Mouse (Mus musculus): ENCODE results near the gene Nat8f6. TPM values are rescaled to one million over a fixed set of nuclear protein-coding genes. Genes with fewer than 3 reads are reported as not detected.
"Not testable (repeated sequence)": the region's sequence is repeated elsewhere in the genome, so short reads cannot be mapped to it uniquely, and the experiment has no call there.

The Nat8f6 gene
- polyA plus RNA-seq, 1 experiment from 2014 or later, result not detected

DNA sequence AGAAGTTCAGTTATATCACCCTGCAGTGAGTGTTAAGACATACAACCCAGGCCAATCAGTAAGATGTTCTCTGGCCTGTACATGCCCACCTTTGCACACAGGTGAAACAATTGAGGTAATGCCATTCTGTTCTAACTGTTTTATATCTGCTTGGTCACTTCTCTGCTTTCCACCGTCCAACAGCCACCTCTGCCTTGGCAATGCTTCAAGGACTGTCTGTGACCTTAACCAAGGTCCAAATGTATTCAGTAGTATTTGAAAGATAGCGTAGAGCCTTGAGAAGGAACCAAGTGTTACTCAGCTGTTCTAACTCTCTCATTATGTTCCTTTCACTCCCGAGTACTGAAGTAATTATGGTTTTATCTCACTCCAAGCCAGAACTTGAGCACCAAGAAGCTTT, 41.8 kb upstream of the Nat8f6 start:
- Histone ChIP-seq H3K4me3 (ENCODE audit: low read depth, low read length) (no peak overlapping the region), H3K36me3 (ENCODE audit: control insufficient read depth, insufficient read depth, low read length) (no peaks in the 10 kb centered on the region), H3K27me3 (replicated peaks; ENCODE audit: control insufficient read depth, insufficient read depth, low read length) (no peaks in the 10 kb centered on the region), H3K27ac (ENCODE audit: low read depth, low read length) (no peak overlapping the region), H3K4me2 (ENCODE audit: low read length) (no peak overlapping the region), H3K9me3 (replicated peaks; ENCODE audit: control insufficient read depth, low read length) (no peaks in the 10 kb centered on the region), H3K9ac (ENCODE audit: low read length) (no peak overlapping the region), H3K4me1 (ENCODE audit: control insufficient read depth, insufficient read depth, low read length) (no peaks in the 10 kb centered on the region)
- 54% methylated on average over 3 of the region's 3 CpGs for WGBS
- ATAC-seq (no peak), DNase-seq (ENCODE audit: low spot score) (no peak)

- Histone ChIP-seq H3K4me1 (ENCODE audit: control insufficient read depth, insufficient read depth, low read length) (no peaks in the 10 kb centered on the region), H3K4me3 (ENCODE audit: low read depth, low read length) (no peak overlapping the region), H3K27ac (ENCODE audit: low read depth, low read length) (no peak overlapping the region), H3K9ac (ENCODE audit: low read length) (no peak overlapping the region), H3K27me3 (replicated peaks; ENCODE audit: control insufficient read depth, insufficient read depth, low read length) (no peaks in the 10 kb centered on the region), H3K4me2 (ENCODE audit: low read length) (no peak overlapping the region), H3K36me3 (ENCODE audit: control insufficient read depth, insufficient read depth, low read length) (no peaks in the 10 kb centered on the region), H3K9me3 (replicated peaks; ENCODE audit: control insufficient read depth, low read length) (no peaks in the 10 kb centered on the region)
- DNase-seq (ENCODE audit: low spot score) (no peak), ATAC-seq (no peak)
- WGBS, result 87% methylated on average over 3 of the region's 3 CpGs
These were observed 40.5 kb upstream of the Nat8f6 start for GRCm38 (mm10) chr6:85861247-85861646.

DNA sequence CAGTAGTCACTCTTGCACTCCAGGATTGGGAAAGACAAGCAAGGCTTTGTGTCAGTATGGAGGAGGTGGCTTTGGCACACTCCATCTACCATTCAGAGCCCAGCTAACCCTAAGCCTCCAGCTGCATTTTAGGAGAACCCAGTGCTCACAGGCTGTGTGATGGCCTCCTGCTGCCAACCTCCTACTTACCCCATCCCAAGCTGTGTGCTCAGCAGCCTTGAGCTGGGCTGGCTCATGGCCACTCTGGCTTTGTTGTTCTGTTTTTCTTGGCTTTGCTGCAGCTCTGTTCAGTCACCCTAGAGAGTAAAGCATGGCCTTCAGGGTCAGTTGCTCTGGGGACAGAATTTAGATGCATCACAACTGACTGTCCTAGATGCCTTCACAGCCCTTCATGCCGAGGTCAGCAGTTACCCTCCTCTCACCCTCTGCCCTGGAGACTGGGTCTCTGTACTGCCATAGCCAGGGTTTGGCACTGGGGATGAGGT, 35.5 kb upstream of the Nat8f6 start:
- H3K4me1 ChIP-seq (ENCODE audit: control insufficient read depth, insufficient read depth, low read length), result no peaks in the 10 kb centered on the region
- H3K27ac ChIP-seq (ENCODE audit: low read depth, low read length), result no peak overlapping the region
- ATAC-seq, result no peak
- 72% methylated on average over 1 of the region's 1 CpGs for WGBS
- no peaks in the 10 kb centered on the region for H3K36me3 ChIP-seq (ENCODE audit: control insufficient read depth, insufficient read depth, low read length)
- H3K9ac ChIP-seq (ENCODE audit: low read length), result no peak overlapping the region
- no peaks in the 10 kb centered on the region for H3K27me3 ChIP-seq (replicated peaks; ENCODE audit: control insufficient read depth, insufficient read depth, low read length)
- no peak for DNase-seq (ENCODE audit: low spot score)
- H3K4me3 ChIP-seq (ENCODE audit: low read depth, low read length), result no peak overlapping the region
- H3K4me2 ChIP-seq (ENCODE audit: low read length), result no peak overlapping the region
- no peaks in the 10 kb centered on the region for H3K9me3 ChIP-seq (replicated peaks; ENCODE audit: control insufficient read depth, low read length)

- H3K9me3 ChIP-seq (replicated peaks; ENCODE audit: control insufficient read depth, low read length), result no peaks in the 10 kb centered on the region
- no peaks in the 10 kb centered on the region for H3K36me3 ChIP-seq (ENCODE audit: control insufficient read depth, insufficient read depth, low read length)
- WGBS, result 75% methylated on average over 3 of the region's 3 CpGs
- H3K27me3 ChIP-seq (replicated peaks; ENCODE audit: control insufficient read depth, insufficient read depth, low read length), result no peaks in the 10 kb centered on the region
- no peaks in the 10 kb centered on the region for H3K4me1 ChIP-seq (ENCODE audit: control insufficient read depth, insufficient read depth, low read length)
- no peak overlapping the region for H3K4me3 ChIP-seq (ENCODE audit: low read depth, low read length)
- H3K9ac ChIP-seq (ENCODE audit: low read length), result no peak overlapping the region
- H3K27ac ChIP-seq (ENCODE audit: low read depth, low read length), result no peak overlapping the region
- no peak for ATAC-seq
- H3K4me2 ChIP-seq (ENCODE audit: low read length), result no peak overlapping the region
- no peak for DNase-seq (ENCODE audit: low spot score)
These were observed 32.7 kb upstream of the Nat8f6 start for GRCm38 (mm10) chr6:85853481-85853880.

- no peaks in the 10 kb centered on the region for H3K36me3 ChIP-seq (ENCODE audit: control insufficient read depth, insufficient read depth, low read length)
- no peaks in the 10 kb centered on the region for H3K27me3 ChIP-seq (replicated peaks; ENCODE audit: control insufficient read depth, insufficient read depth, low read length)
- no peak for ATAC-seq
- H3K4me3 ChIP-seq (ENCODE audit: low read depth, low read length), result no peak overlapping the region
- WGBS, result 92% methylated on average over 7 of the region's 7 CpGs
- DNase-seq (ENCODE audit: low spot score), result no peak
- H3K27ac ChIP-seq (ENCODE audit: low read depth, low read length), result no peak overlapping the region
- H3K4me1 ChIP-seq (ENCODE audit: control insufficient read depth, insufficient read depth, low read length), result peaks cover 3% of the 10 kb centered on the region; the same call in 1 of the 2 replicates
- H3K9ac ChIP-seq (ENCODE audit: low read length), result no peak overlapping the region
- H3K9me3 ChIP-seq (replicated peaks; ENCODE audit: control insufficient read depth, low read length), result no peaks in the 10 kb centered on the region
- no peak overlapping the region for H3K4me2 ChIP-seq (ENCODE audit: low read length)
These were observed 30.5 kb upstream of the Nat8f6 start for GRCm38 (mm10) chr6:85851062-85851773.

GRCm38 (mm10) chr6:85849240-85849639, 28.5 kb upstream of the Nat8f6 start:
- no peaks in the 10 kb centered on the region for H3K36me3 ChIP-seq (ENCODE audit: control insufficient read depth, insufficient read depth, low read length)
- no peak overlapping the region for H3K27ac ChIP-seq (ENCODE audit: low read depth, low read length)
- WGBS, result 7% methylated on average over 2 of the region's 2 CpGs
- no peaks in the 10 kb centered on the region for H3K27me3 ChIP-seq (replicated peaks; ENCODE audit: control insufficient read depth, insufficient read depth, low read length)
- H3K9me3 ChIP-seq (replicated peaks; ENCODE audit: control insufficient read depth, low read length), result no peaks in the 10 kb centered on the region
- H3K4me1 ChIP-seq (ENCODE audit: control insufficient read depth, insufficient read depth, low read length), result peaks cover 3% of the 10 kb centered on the region; the same call in 1 of the 2 replicates
- ATAC-seq (no peak), DNase-seq (ENCODE audit: low spot score) (no peak)
- no peak overlapping the region for H3K9ac ChIP-seq (ENCODE audit: low read length)
- H3K4me2 ChIP-seq (ENCODE audit: low read length), result no peak overlapping the region
- no peak overlapping the region for H3K4me3 ChIP-seq (ENCODE audit: low read depth, low read length)

- 96% methylated on average over 4 of the region's 4 CpGs for WGBS
- ATAC-seq, result no peak
- H3K27ac ChIP-seq (ENCODE audit: low read depth, low read length), result no peak overlapping the region
These were observed 27.4 kb upstream of the Nat8f6 start for GRCm38 (mm10) chr6:85848140-85848539.

GRCm38 (mm10) chr6:85846921-85847320, 26.2 kb upstream of the Nat8f6 start:
- WGBS, result 50% methylated on average over 1 of the region's 1 CpGs
- H3K9me3 ChIP-seq (replicated peaks; ENCODE audit: control insufficient read depth, low read length), result no peaks in the 10 kb centered on the region
- ATAC-seq, result no peak

More at GRCm38 (mm10) chr6:85848140-85848539, 27.4 kb upstream of the Nat8f6 start:
- Histone ChIP-seq H3K27me3 (replicated peaks; ENCODE audit: control insufficient read depth, insufficient read depth, low read length) (no peaks in the 10 kb centered on the region), H3K9me3 (replicated peaks; ENCODE audit: control insufficient read depth, low read length) (no peaks in the 10 kb centered on the region), H3K9ac (ENCODE audit: low read length) (no peak overlapping the region), H3K4me2 (ENCODE audit: low read length) (no peak overlapping the region), H3K4me1 (ENCODE audit: control insufficient read depth, insufficient read depth, low read length) (peaks cover 3% of the 10 kb centered on the region; the same call in 1 of the 2 replicates), H3K36me3 (ENCODE audit: control insufficient read depth, insufficient read depth, low read length) (no peaks in the 10 kb centered on the region), H3K4me3 (ENCODE audit: low read depth, low read length) (no peak overlapping the region)
- DNase-seq (ENCODE audit: low spot score), result no peak

GRCm38 (mm10) chr6:85843677-85844458, 23.1 kb upstream of the Nat8f6 start:
- not testable (repeated sequence) for H3K9ac ChIP-seq (ENCODE audit: low read length); H3K9me3 ChIP-seq (replicated peaks; ENCODE audit: control insufficient read depth, low read length); H3K4me1 ChIP-seq (ENCODE audit: control insufficient read depth, insufficient read depth, low read length); H3K4me2 ChIP-seq (ENCODE audit: low read length); H3K4me3 ChIP-seq (ENCODE audit: low read depth, low read length); DNase-seq (ENCODE audit: low spot score); H3K27ac ChIP-seq (ENCODE audit: low read depth, low read length); ATAC-seq; H3K36me3 ChIP-seq (ENCODE audit: control insufficient read depth, insufficient read depth, low read length); H3K27me3 ChIP-seq (replicated peaks; ENCODE audit: control insufficient read depth, insufficient read depth, low read length)
- 75% methylated on average over 25 of the region's 25 CpGs for WGBS

More at GRCm38 (mm10) chr6:85846921-85847320, 26.2 kb upstream of the Nat8f6 start:
- Histone ChIP-seq H3K27me3 (replicated peaks; ENCODE audit: control insufficient read depth, insufficient read depth, low read length) (no peaks in the 10 kb centered on the region), H3K4me2 (ENCODE audit: low read length) (no peak overlapping the region), H3K4me1 (ENCODE audit: control insufficient read depth, insufficient read depth, low read length) (peaks cover 3% of the 10 kb centered on the region; the same call in 1 of the 2 replicates), H3K9ac (ENCODE audit: low read length) (no peak overlapping the region), H3K36me3 (ENCODE audit: control insufficient read depth, insufficient read depth, low read length) (no peaks in the 10 kb centered on the region), H3K27ac (ENCODE audit: low read depth, low read length) (no peak overlapping the region), H3K4me3 (ENCODE audit: low read depth, low read length) (no peak overlapping the region)
- no peak for DNase-seq (ENCODE audit: low spot score)

Data from forebrain, embryonic 14.5 days (tissue).